Mouse (Mus musculus) erythroid progenitor cell, adult 5-6 weeks (primary cell): ENCODE results near the gene Hexb. TPM values are rescaled to one million over a fixed set of nuclear protein-coding genes. Genes with fewer than 3 reads are reported as not detected.

Experiments used
- ATAC-seq: replicated peaks from 2 replicates; pipeline ENCODE4 v1.8.0; 2016; ENCODE audit warnings: moderate number of reproducible peaks, mild to moderate bottlenecking, moderate TSS enrichment, inconsistent platforms; ENCODE audit not compliant: poor library complexity, low FRiP score, severe bottlenecking
- total RNA-seq, 2 experiments: library from RNA; stranded (forward) in 1 of 2; stranded (reverse) in 1 of 2; fragments of 150-400 nt in 1 of 2; fragments of 186-747, 209-891 nt in 1 of 2; gene quantifications; 2 replicates each; pipeline versions ENCODE4 v1.2.3 to v1.2.4; 2015 to 2017; ENCODE audit warnings: low replicate concordance in 2 of 2

Hexb gene
- total RNA-seq, 2 experiments from 2014 or later: 12.9 to 35.2 TPM

GRCm38 (mm10) chr13:97227795-97228194 lies 29.6 kb upstream of the Hexb start:
- ATAC-seq: no peak

- ATAC-seq: no peak
Measured at GRCm38 (mm10) chr13:97225130-97225529, 27.0 kb upstream of the Hexb start.

- no peak for ATAC-seq
Measured at GRCm38 (mm10) chr13:97224341-97224982, 26.3 kb upstream of the Hexb start.

- no peak for ATAC-seq
Measured at GRCm38 (mm10) chr13:97223856-97224255, 25.7 kb upstream of the Hexb start.

- no peak for ATAC-seq
Measured at GRCm38 (mm10) chr13:97220022-97220421, 21.9 kb upstream of the Hexb start.

GRCm38 (mm10) chr13:97216196-97216595 lies 18.0 kb upstream of the Hexb start:
- no peak for ATAC-seq

GRCm38 (mm10) chr13:97215563-97215962 lies 17.4 kb upstream of the Hexb start:
- no peak for ATAC-seq

- ATAC-seq: no peak
Measured at GRCm38 (mm10) chr13:97214583-97215268, 16.6 kb upstream of the Hexb start.

- ATAC-seq: no peak
Measured at GRCm38 (mm10) chr13:97208500-97209010, 10.4 kb upstream of the Hexb start.

- no peak for ATAC-seq
Measured at GRCm38 (mm10) chr13:97208112-97208478, 9.9 kb upstream of the Hexb start.

GRCm38 (mm10) chr13:97207472-97208111 lies 9.4 kb upstream of the Hexb start:
- ATAC-seq: no peak

- ATAC-seq: no peak
Measured at GRCm38 (mm10) chr13:97206046-97206445, 7.9 kb upstream of the Hexb start.

- peak; percentile 81 for ATAC-seq
Measured at GRCm38 (mm10) chr13:97205052-97205701, 7.0 kb upstream of the Hexb start.

- no peak for ATAC-seq
Measured at GRCm38 (mm10) chr13:97201896-97202295, 3.7 kb upstream of the Hexb start.

GRCm38 (mm10) chr13:97201076-97201475 lies 2.9 kb upstream of the Hexb start:
- ATAC-seq: no peak

GRCm38 (mm10) chr13:97199123-97199522 lies 966 bp upstream of the Hexb start:
- ATAC-seq: no peak

GRCm38 (mm10) chr13:97196925-97197218 lies 1.3 kb downstream of the Hexb start:
- no peak for ATAC-seq

- ATAC-seq: no peak
Measured at GRCm38 (mm10) chr13:97196186-97196924, 1.8 kb downstream of the Hexb start.

GRCm38 (mm10) chr13:97193420-97193819 lies 4.7 kb downstream of the Hexb start:
- ATAC-seq: no peak

- ATAC-seq: no peak
Measured at GRCm38 (mm10) chr13:97192649-97193048, 5.5 kb downstream of the Hexb start.
